Mouse (Mus musculus) layer of hippocampus, adult 18-20 months (tissue): Measurements from ENCODE around the gene Cyp27b1. TPM values are rescaled to one million over a fixed set of nuclear protein-coding genes. Genes with fewer than 3 reads are reported as not detected.
"Not testable (repeated sequence)": the region's sequence is repeated elsewhere in the genome, so short reads cannot be mapped to it uniquely, and the experiment has no call there.

Source experiments
- DNase-seq, 2 experiments: peaks; one replicate each; pipeline ENCODE4 v3.0.0; 2022; ENCODE audit warnings: low spot score in 2 of 2
- total RNA-seq, 2 experiments: library from RNA; stranded (reverse); gene quantifications; 2 replicates each; pipeline ENCODE4 v1.2.3; 2021

The Cyp27b1 gene
- total RNA-seq, 2 experiments from 2014 or later, result 0.91 to 1.2 TPM

- DNase-seq, result no peak
These were observed 1.5 kb downstream of the Cyp27b1 start for GRCm38 (mm10) chr10:127049395-127050118.

GRCm38 (mm10) chr10:127050119-127050474 lies 2.0 kb downstream of the Cyp27b1 start:
- no peak for DNase-seq

- DNase-seq, result no peak
These were observed 6.6 kb downstream of the Cyp27b1 start for GRCm38 (mm10) chr10:127054646-127055045.

- DNase-seq, result no peak
These were observed 7.4 kb downstream of the Cyp27b1 start for GRCm38 (mm10) chr10:127055406-127055805.

GRCm38 (mm10) chr10:127056490-127056889 lies 8.4 kb downstream of the Cyp27b1 start:
- no peak for DNase-seq

- peak; percentile 76 to 83 for DNase-seq
These were observed 10.1 kb downstream of the Cyp27b1 start for GRCm38 (mm10) chr10:127058161-127058560.

GRCm38 (mm10) chr10:127058708-127059107 lies 10.7 kb downstream of the Cyp27b1 start:
- DNase-seq, result no peak

- DNase-seq, result no peak
These were observed 11.3 kb downstream of the Cyp27b1 start for GRCm38 (mm10) chr10:127059174-127059967.

- DNase-seq, result peak in 1 of 2 experiments; percentile 75
These were observed 12.2 kb downstream of the Cyp27b1 start, which contains the start of gene March9 for GRCm38 (mm10) chr10:127059968-127060916. Gene March9 (minus strand): TSS chr10:127060184.

GRCm38 (mm10) chr10:127061085-127061484 lies 13.0 kb downstream of the Cyp27b1 start:
- DNase-seq, result no peak

GRCm38 (mm10) chr10:127061513-127061912 lies 13.5 kb downstream of the Cyp27b1 start:
- no peak for DNase-seq

GRCm38 (mm10) chr10:127062101-127062500 lies 14.1 kb downstream of the Cyp27b1 start:
- DNase-seq, result not testable (repeated sequence)

GRCm38 (mm10) chr10:127062503-127062902 lies 14.5 kb downstream of the Cyp27b1 start:
- DNase-seq, result no peak

GRCm38 (mm10) chr10:127063239-127063872 lies 15.3 kb downstream of the Cyp27b1 start, which contains the start of gene Cdk4:
Gene Cdk4 (plus strand): TSS chr10:127063534.
- peak; percentile 97 to 99 for DNase-seq

GRCm38 (mm10) chr10:127063913-127064870 lies 16.1 kb downstream of the Cyp27b1 start:
- no peak for DNase-seq

- DNase-seq, result no peak
These were observed 17.9 kb downstream of the Cyp27b1 start for GRCm38 (mm10) chr10:127065981-127066380.

GRCm38 (mm10) chr10:127066519-127067018 lies 18.5 kb downstream of the Cyp27b1 start:
- DNase-seq, result no peak

GRCm38 (mm10) chr10:127068360-127069038 lies 20.4 kb downstream of the Cyp27b1 start:
- DNase-seq, result no peak
